Mouse (Mus musculus): ENCODE data around the gene Macf1. TPM values are rescaled to one million over a fixed set of nuclear protein-coding genes. Genes with fewer than 3 reads are reported as not detected.

The Macf1 gene
- polyA plus RNA-seq (2015; fragmentation: Nextera tagmentation; extraction: Ambion mirVana), result 75.0 and 82.9 TPM in 2 replicates

DNA sequence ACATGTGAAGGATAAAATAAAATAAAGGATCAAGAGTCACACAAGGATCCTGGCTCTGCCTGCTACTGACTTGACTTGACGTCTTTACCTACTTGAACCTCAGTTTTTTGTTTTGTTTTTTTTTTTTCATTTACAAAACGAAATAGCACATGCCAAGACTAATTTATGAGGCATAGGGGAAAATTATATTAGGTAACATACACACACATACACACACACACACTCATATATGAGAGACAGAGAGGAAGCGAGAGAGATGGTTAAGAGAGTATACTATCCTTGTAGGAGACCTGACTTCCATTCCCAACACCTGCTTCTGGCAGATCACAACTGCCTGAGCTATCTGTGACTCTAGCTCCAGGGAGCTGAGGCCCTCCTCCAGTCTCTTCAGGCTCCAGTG, at the start of gene Macf1:
Gene Macf1, minus strand, starts transcription at position 101 of the 400 bp plus-strand sequence.
- ATAC-seq, result no peak
- peak within 1 kb of the TSS; percentile 67 for H3K4me2 ChIP-seq (ENCODE audit: low read length)
- H3K9ac ChIP-seq (replicated peaks; ENCODE audit: low read depth, low read length), result peak within 1 kb of the TSS; percentile 26; the same call in 1 of the 2 replicates
- H3K4me1 ChIP-seq (replicated peaks; ENCODE audit: control insufficient read depth, insufficient read depth, low read length), result peaks cover 28% of the 10 kb centered on the region
- no peaks in the 10 kb centered on the region for H3K9me3 ChIP-seq (ENCODE audit: control insufficient read depth, low read length)
- WGBS, result 84% methylated on average over 3 of the region's 3 CpGs
- no peaks in the 10 kb centered on the region for H3K27me3 ChIP-seq (replicated peaks; ENCODE audit: control insufficient read depth, insufficient read depth, low read length)
- H3K36me3 ChIP-seq (ENCODE audit: control insufficient read depth, insufficient read depth), result peaks cover 1% of the 10 kb centered on the region; the same call in 1 of the 2 replicates
- H3K27ac ChIP-seq (ENCODE audit: low read length), result no peak within 1 kb of the TSS
- H3K4me3 ChIP-seq (replicated peaks; ENCODE audit: low read length), result peak within 1 kb of the TSS; percentile 90

GRCm38 (mm10) chr4:123733532-123733931, 49.4 kb upstream of the Macf1 start:
- ATAC-seq, result no peak
- Histone ChIP-seq H3K27ac (ENCODE audit: low read length) (no peak overlapping the region), H3K27me3 (replicated peaks; ENCODE audit: control insufficient read depth, insufficient read depth, low read length) (no peaks in the 10 kb centered on the region), H3K4me2 (ENCODE audit: low read length) (no peak overlapping the region), H3K9ac (replicated peaks; ENCODE audit: low read depth, low read length) (no peak overlapping the region), H3K4me3 (replicated peaks; ENCODE audit: low read length) (no peak overlapping the region), H3K36me3 (ENCODE audit: control insufficient read depth, insufficient read depth) (peaks cover 9% of the 10 kb centered on the region), H3K4me1 (replicated peaks; ENCODE audit: control insufficient read depth, insufficient read depth, low read length) (no peaks in the 10 kb centered on the region), H3K9me3 (ENCODE audit: control insufficient read depth, low read length) (no peaks in the 10 kb centered on the region)
- 91% methylated on average over 9 of the region's 9 CpGs for WGBS

GRCm38 (mm10) chr4:123732921-123733320, 48.8 kb upstream of the Macf1 start:
- H3K36me3 ChIP-seq (ENCODE audit: control insufficient read depth, insufficient read depth), result peaks cover 4% of the 10 kb centered on the region
- no peaks in the 10 kb centered on the region for H3K9me3 ChIP-seq (ENCODE audit: control insufficient read depth, low read length)
- no peak overlapping the region for H3K4me3 ChIP-seq (replicated peaks; ENCODE audit: low read length)
- no peak overlapping the region for H3K4me2 ChIP-seq (ENCODE audit: low read length)
- WGBS, result 89% methylated on average over 2 of the region's 2 CpGs
- H3K27ac ChIP-seq (ENCODE audit: low read length), result no peak overlapping the region
- no peaks in the 10 kb centered on the region for H3K27me3 ChIP-seq (replicated peaks; ENCODE audit: control insufficient read depth, insufficient read depth, low read length)
- no peak overlapping the region for H3K9ac ChIP-seq (replicated peaks; ENCODE audit: low read depth, low read length)
- H3K4me1 ChIP-seq (replicated peaks; ENCODE audit: control insufficient read depth, insufficient read depth, low read length), result no peaks in the 10 kb centered on the region
- no peak for ATAC-seq

DNA sequence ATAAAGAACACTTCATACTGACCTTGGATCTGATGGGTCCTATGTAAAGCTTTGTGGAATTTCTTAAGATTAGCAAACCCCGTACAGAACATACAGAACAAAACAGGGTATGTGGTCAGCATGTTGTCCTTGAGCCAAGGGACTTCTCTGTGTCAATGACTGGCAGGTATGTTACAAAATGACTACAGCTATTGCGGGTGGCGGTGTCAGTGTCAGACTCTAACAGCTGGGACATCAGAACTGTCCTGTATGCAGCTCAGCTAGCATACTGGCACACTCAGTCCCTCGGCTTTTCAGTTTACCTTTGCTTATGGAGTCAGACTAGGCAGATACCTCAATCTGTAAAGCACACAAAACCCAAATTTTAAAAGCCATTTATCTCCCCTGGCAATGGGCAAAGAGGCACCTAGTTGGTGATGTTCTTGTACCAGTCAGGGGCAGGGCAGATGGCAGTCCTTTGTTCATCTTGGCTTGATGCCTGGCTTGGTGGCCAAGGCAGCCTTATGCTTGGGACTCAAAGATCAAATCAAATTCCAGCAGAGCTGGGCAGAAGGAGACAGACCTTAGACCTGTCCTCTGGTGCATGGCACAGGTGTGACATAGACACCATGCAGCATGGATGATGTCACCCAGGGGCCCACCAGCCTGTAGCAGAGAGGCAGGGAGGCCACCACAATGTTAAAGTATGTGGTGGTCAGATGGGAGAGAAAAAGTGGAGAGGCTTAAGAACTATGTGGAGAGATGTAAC, 48.2 kb upstream of the Macf1 start:
- Histone ChIP-seq H3K27ac (ENCODE audit: low read length) (no peak overlapping the region), H3K9me3 (ENCODE audit: control insufficient read depth, low read length) (no peaks in the 10 kb centered on the region), H3K27me3 (replicated peaks; ENCODE audit: control insufficient read depth, insufficient read depth, low read length) (no peaks in the 10 kb centered on the region), H3K9ac (replicated peaks; ENCODE audit: low read depth, low read length) (no peak overlapping the region), H3K4me3 (replicated peaks; ENCODE audit: low read length) (no peak overlapping the region), H3K4me1 (replicated peaks; ENCODE audit: control insufficient read depth, insufficient read depth, low read length) (no peaks in the 10 kb centered on the region), H3K4me2 (ENCODE audit: low read length) (no peak overlapping the region), H3K36me3 (ENCODE audit: control insufficient read depth, insufficient read depth) (no peaks in the 10 kb centered on the region; the same call in 1 of the 2 replicates)
- ATAC-seq, result no peak
- 93% methylated on average over 4 of the region's 4 CpGs for WGBS

GRCm38 (mm10) chr4:123721761-123722160, 37.6 kb upstream of the Macf1 start:
- Histone ChIP-seq H3K9ac (replicated peaks; ENCODE audit: low read depth, low read length) (no peak overlapping the region), H3K4me2 (ENCODE audit: low read length) (no peak overlapping the region), H3K36me3 (ENCODE audit: control insufficient read depth, insufficient read depth) (no peaks in the 10 kb centered on the region), H3K9me3 (ENCODE audit: control insufficient read depth, low read length) (no peaks in the 10 kb centered on the region), H3K4me3 (replicated peaks; ENCODE audit: low read length) (no peak overlapping the region), H3K27ac (ENCODE audit: low read length) (no peak overlapping the region), H3K27me3 (replicated peaks; ENCODE audit: control insufficient read depth, insufficient read depth, low read length) (no peaks in the 10 kb centered on the region), H3K4me1 (replicated peaks; ENCODE audit: control insufficient read depth, insufficient read depth, low read length) (peaks cover 8% of the 10 kb centered on the region)
- WGBS, result 94% methylated on average over 4 of the region's 4 CpGs
- ATAC-seq, result no peak

GRCm38 (mm10) chr4:123718434-123718780, 34.2 kb upstream of the Macf1 start:
- Histone ChIP-seq H3K36me3 (ENCODE audit: control insufficient read depth, insufficient read depth) (peaks cover 8% of the 10 kb centered on the region), H3K9me3 (ENCODE audit: control insufficient read depth, low read length) (no peaks in the 10 kb centered on the region), H3K27me3 (replicated peaks; ENCODE audit: control insufficient read depth, insufficient read depth, low read length) (no peaks in the 10 kb centered on the region), H3K4me3 (replicated peaks; ENCODE audit: low read length) (peak overlapping the region; percentile 77), H3K27ac (ENCODE audit: low read length) (peak overlapping the region; percentile 37; the same call in 1 of the 2 replicates), H3K4me2 (ENCODE audit: low read length) (peak overlapping the region; percentile 61), H3K4me1 (replicated peaks; ENCODE audit: control insufficient read depth, insufficient read depth, low read length) (peaks cover 12% of the 10 kb centered on the region), H3K9ac (replicated peaks; ENCODE audit: low read depth, low read length) (peak overlapping the region; percentile 65)
- 30% methylated on average over 7 of the region's 7 CpGs for WGBS
- peak; percentile 11; the same call in 1 of the 2 replicates for ATAC-seq

GRCm38 (mm10) chr4:123717574-123718433, 33.6 kb upstream of the Macf1 start, which contains the start of gene Ndufs5:
Gene Ndufs5, minus strand, starts transcription at chr4:123718202.
- peak within 1 kb of the TSS; percentile 84 for H3K4me2 ChIP-seq (ENCODE audit: low read length)
- peak within 1 kb of the TSS; percentile 77 for H3K4me3 ChIP-seq (replicated peaks; ENCODE audit: low read length)
- no peaks in the 10 kb centered on the region for H3K27me3 ChIP-seq (replicated peaks; ENCODE audit: control insufficient read depth, insufficient read depth, low read length)
- ATAC-seq, result peak; percentile 97
- peaks cover 9% of the 10 kb centered on the region for H3K36me3 ChIP-seq (ENCODE audit: control insufficient read depth, insufficient read depth)
- H3K9ac ChIP-seq (replicated peaks; ENCODE audit: low read depth, low read length), result peak within 1 kb of the TSS; percentile 65
- peaks cover 12% of the 10 kb centered on the region for H3K4me1 ChIP-seq (replicated peaks; ENCODE audit: control insufficient read depth, insufficient read depth, low read length)
- H3K27ac ChIP-seq (ENCODE audit: low read length), result peak within 1 kb of the TSS; percentile 37; the same call in 1 of the 2 replicates
- under 1% methylated on average over 40 of the region's 40 CpGs for WGBS
- no peaks in the 10 kb centered on the region for H3K9me3 ChIP-seq (ENCODE audit: control insufficient read depth, low read length)

GRCm38 (mm10) chr4:123712431-123712830, 28.3 kb upstream of the Macf1 start:
- ATAC-seq, result no peak
- Histone ChIP-seq H3K4me2 (ENCODE audit: low read length) (no peak overlapping the region), H3K36me3 (ENCODE audit: control insufficient read depth, insufficient read depth) (peaks cover 14% of the 10 kb centered on the region), H3K4me3 (replicated peaks; ENCODE audit: low read length) (no peak overlapping the region), H3K4me1 (replicated peaks; ENCODE audit: control insufficient read depth, insufficient read depth, low read length) (peaks cover 7% of the 10 kb centered on the region; the same call in 1 of the 2 replicates), H3K9me3 (ENCODE audit: control insufficient read depth, low read length) (no peaks in the 10 kb centered on the region), H3K27ac (ENCODE audit: low read length) (no peak overlapping the region), H3K9ac (replicated peaks; ENCODE audit: low read depth, low read length) (no peak overlapping the region), H3K27me3 (replicated peaks; ENCODE audit: control insufficient read depth, insufficient read depth, low read length) (no peaks in the 10 kb centered on the region)
- 86% methylated on average over 1 of the region's 3 CpGs for WGBS

- Histone ChIP-seq H3K27me3 (replicated peaks; ENCODE audit: control insufficient read depth, insufficient read depth, low read length) (no peaks in the 10 kb centered on the region), H3K4me3 (replicated peaks; ENCODE audit: low read length) (no peak overlapping the region), H3K9me3 (ENCODE audit: control insufficient read depth, low read length) (no peaks in the 10 kb centered on the region), H3K4me1 (replicated peaks; ENCODE audit: control insufficient read depth, insufficient read depth, low read length) (no peaks in the 10 kb centered on the region), H3K9ac (replicated peaks; ENCODE audit: low read depth, low read length) (no peak overlapping the region), H3K4me2 (ENCODE audit: low read length) (no peak overlapping the region), H3K27ac (ENCODE audit: low read length) (no peak overlapping the region), H3K36me3 (ENCODE audit: control insufficient read depth, insufficient read depth) (peaks cover 3% of the 10 kb centered on the region)
- no peak for ATAC-seq
- WGBS, result 93% methylated on average over 5 of the region's 5 CpGs
Observed at GRCm38 (mm10) chr4:123707340-123707739, 23.2 kb upstream of the Macf1 start.

Data from forebrain, embryonic 16.5 days (tissue).